Mouse (Mus musculus): ENCODE results near the gene Samd5.

The Samd5 gene

GRCm38 (mm10) chr10:9586328-9586727, 88.7 kb downstream of the Samd5 start:
- in situ Hi-C loops (cut with MboI; ENCODE audit: unreplicated experiment in 2 of 2) = no loop called here

- in situ Hi-C loops (cut with MboI; ENCODE audit: unreplicated experiment in 2 of 2) = loop anchor here (5.0 to 10.0 kb wide), 2 partner anchors 743 to 745 kb away; no protein-coding TSS in a partner anchor
These were observed 95.6 kb downstream of the Samd5 start for GRCm38 (mm10) chr10:9579374-9579773.

GRCm38 (mm10) chr10:9575605-9576004, 99.4 kb downstream of the Samd5 start:
- in situ Hi-C loops (cut with MboI; ENCODE audit: unreplicated experiment in 2 of 2) = loop anchor here (5.0 to 10.0 kb wide), 2 partner anchors 747 to 749 kb away; no protein-coding TSS in a partner anchor

GRCm38 (mm10) chr10:9574135-9574534, 100.9 kb downstream of the Samd5 start:
- in situ Hi-C loops (cut with MboI; ENCODE audit: unreplicated experiment in 2 of 2) = loop anchor here in 1 of 2 experiments (10.0 kb wide), 1 partner anchor 751 kb away; no protein-coding TSS in a partner anchor

Measured in v-Abl transformed pro-B cells (cell line).